Mouse (Mus musculus): ENCODE data around the gene Trim10. TPM values are rescaled to one million over a fixed set of nuclear protein-coding genes. Genes with fewer than 3 reads are reported as not detected.

Gene Trim10
- polyA plus RNA-seq, 1 experiment, result 0.13 TPM

GRCm38 (mm10) chr17:36858181-36858580, 11.2 kb upstream of the Trim10 start:
- Histone ChIP-seq H3K4me1 (ENCODE audit: control insufficient read depth, insufficient read depth, low read length) (no peaks in the 10 kb centered on the region), H3K4me3 (replicated peaks; ENCODE audit: insufficient read depth, low read depth, low read length) (no peak overlapping the region), H3K27ac (ENCODE audit: insufficient read depth, low read length) (no peak overlapping the region), H3K27me3 (ENCODE audit: control insufficient read depth, insufficient read depth, low read length) (no peaks in the 10 kb centered on the region)
- DNase-seq, result no peak
- TF ChIP-seq CTCF (IDR thresholded peaks at IDR 0.05; ENCODE audit: borderline replicate concordance, insufficient read depth, low read depth, low read length) (no peak), POLR2A (IDR thresholded peaks at IDR 0.05; ENCODE audit: borderline replicate concordance, insufficient read depth, low read length) (no peak)
- WGBS, result 90% methylated on average over 3 of the region's 3 CpGs

- 63% methylated on average over 2 of the region's 2 CpGs for WGBS
- Histone ChIP-seq H3K27ac (ENCODE audit: insufficient read depth, low read length) (no peak overlapping the region), H3K27me3 (ENCODE audit: control insufficient read depth, insufficient read depth, low read length) (no peaks in the 10 kb centered on the region), H3K4me3 (replicated peaks; ENCODE audit: insufficient read depth, low read depth, low read length) (no peak overlapping the region), H3K4me1 (ENCODE audit: control insufficient read depth, insufficient read depth, low read length) (no peaks in the 10 kb centered on the region)
- TF ChIP-seq POLR2A (IDR thresholded peaks at IDR 0.05; ENCODE audit: borderline replicate concordance, insufficient read depth, low read length), result no peak
- TF ChIP-seq CTCF (IDR thresholded peaks at IDR 0.05; ENCODE audit: borderline replicate concordance, insufficient read depth, low read depth, low read length), result no peak
- DNase-seq, result no peak
These were observed 7.7 kb upstream of the Trim10 start for GRCm38 (mm10) chr17:36861680-36862079.

GRCm38 (mm10) chr17:36866719-36867527, 2.5 kb upstream of the Trim10 start, which contains the start of gene Trim15:
Gene Trim15 (minus strand): TSS chr17:36867210.
- DNase-seq, result no peak
- H3K4me1 ChIP-seq (ENCODE audit: control insufficient read depth, insufficient read depth, low read length), result 0 out of 2 replicates have a peak, but pooled peaks cover 4% of the 10 kb centered on the region
- 14% methylated on average over 29 of the region's 29 CpGs for WGBS
- H3K27me3 ChIP-seq (ENCODE audit: control insufficient read depth, insufficient read depth, low read length), result no peaks in the 10 kb centered on the region
- TF ChIP-seq POLR2A (IDR thresholded peaks at IDR 0.05; ENCODE audit: borderline replicate concordance, insufficient read depth, low read length), result no peak
- no peak for TF ChIP-seq CTCF (IDR thresholded peaks at IDR 0.05; ENCODE audit: borderline replicate concordance, insufficient read depth, low read depth, low read length)
- no peak within 1 kb of the TSS for H3K4me3 ChIP-seq (replicated peaks; ENCODE audit: insufficient read depth, low read depth, low read length)
- no peak within 1 kb of the TSS for H3K27ac ChIP-seq (ENCODE audit: insufficient read depth, low read length)

- Histone ChIP-seq H3K4me3 (replicated peaks; ENCODE audit: insufficient read depth, low read depth, low read length) (no peak overlapping the region), H3K27me3 (ENCODE audit: control insufficient read depth, insufficient read depth, low read length) (no peaks in the 10 kb centered on the region), H3K4me1 (ENCODE audit: control insufficient read depth, insufficient read depth, low read length) (0 out of 2 replicates have a peak, but pooled peaks cover 4% of the 10 kb centered on the region), H3K27ac (ENCODE audit: insufficient read depth, low read length) (no peak overlapping the region)
- DNase-seq, result no peak
- TF ChIP-seq POLR2A (IDR thresholded peaks at IDR 0.05; ENCODE audit: borderline replicate concordance, insufficient read depth, low read length), result no peak
- TF ChIP-seq CTCF (IDR thresholded peaks at IDR 0.05; ENCODE audit: borderline replicate concordance, insufficient read depth, low read depth, low read length), result no peak
- 93% methylated on average over 2 of the region's 2 CpGs for WGBS
These were observed 538 bp upstream of the Trim10 start for GRCm38 (mm10) chr17:36868836-36869235.

GRCm38 (mm10) chr17:36869955-36870810, 809 bp downstream of the Trim10 start:
- TF ChIP-seq CTCF (IDR thresholded peaks at IDR 0.05; ENCODE audit: borderline replicate concordance, insufficient read depth, low read depth, low read length) (no peak), POLR2A (IDR thresholded peaks at IDR 0.05; ENCODE audit: borderline replicate concordance, insufficient read depth, low read length) (no peak)
- H3K27me3 ChIP-seq (ENCODE audit: control insufficient read depth, insufficient read depth, low read length), result no peaks in the 10 kb centered on the region
- no peak for DNase-seq
- H3K4me1 ChIP-seq (ENCODE audit: control insufficient read depth, insufficient read depth, low read length), result 0 out of 2 replicates have a peak, but pooled peaks cover 4% of the 10 kb centered on the region
- H3K27ac ChIP-seq (ENCODE audit: insufficient read depth, low read length), result no peak overlapping the region
- no peak overlapping the region for H3K4me3 ChIP-seq (replicated peaks; ENCODE audit: insufficient read depth, low read depth, low read length)
- 46% methylated on average over 25 of the region's 25 CpGs for WGBS

GRCm38 (mm10) chr17:36874636-36875035, 5.3 kb downstream of the Trim10 start:
- H3K27me3 ChIP-seq (ENCODE audit: control insufficient read depth, insufficient read depth, low read length), result no peaks in the 10 kb centered on the region
- WGBS, result 56% methylated on average over 4 of the region's 4 CpGs
- H3K27ac ChIP-seq (ENCODE audit: insufficient read depth, low read length), result no peak overlapping the region
- no peak for DNase-seq
- H3K4me1 ChIP-seq (ENCODE audit: control insufficient read depth, insufficient read depth, low read length), result no peaks in the 10 kb centered on the region
- no peak overlapping the region for H3K4me3 ChIP-seq (replicated peaks; ENCODE audit: insufficient read depth, low read depth, low read length)
- no peak for TF ChIP-seq POLR2A (IDR thresholded peaks at IDR 0.05; ENCODE audit: borderline replicate concordance, insufficient read depth, low read length)
- no peak for TF ChIP-seq CTCF (IDR thresholded peaks at IDR 0.05; ENCODE audit: borderline replicate concordance, insufficient read depth, low read depth, low read length)

- 52% methylated on average over 2 of the region's 2 CpGs for WGBS
- DNase-seq, result no peak
These were observed 14.0 kb downstream of the Trim10 start for GRCm38 (mm10) chr17:36883350-36883749.

More at GRCm38 (mm10) chr17:36883350-36883749, 14.0 kb downstream of the Trim10 start:
- Histone ChIP-seq H3K4me3 (replicated peaks; ENCODE audit: insufficient read depth, low read depth, low read length) (no peak overlapping the region), H3K27ac (ENCODE audit: insufficient read depth, low read length) (no peak overlapping the region), H3K4me1 (ENCODE audit: control insufficient read depth, insufficient read depth, low read length) (no peaks in the 10 kb centered on the region), H3K27me3 (ENCODE audit: control insufficient read depth, insufficient read depth, low read length) (no peaks in the 10 kb centered on the region)
- TF ChIP-seq POLR2A (IDR thresholded peaks at IDR 0.05; ENCODE audit: borderline replicate concordance, insufficient read depth, low read length), result no peak
- TF ChIP-seq CTCF (IDR thresholded peaks at IDR 0.05; ENCODE audit: borderline replicate concordance, insufficient read depth, low read depth, low read length), result no peak

All from cerebellum, adult 2 months (tissue).